Mouse (Mus musculus) midbrain, embryonic 13.5 days (tissue): ENCODE measurements around the gene Sema3f. TPM values are rescaled to one million over a fixed set of nuclear protein-coding genes. Genes with fewer than 3 reads are reported as not detected.

Experiments used
- ATAC-seq: fragments of 200-750 bp; cut with Nextera tagmentation; 2 replicates; pipeline ENCODE4 v1.8.0; 2017; ENCODE audit warnings: mild to moderate bottlenecking, moderate TSS enrichment, moderate library complexity
- H3K27ac ChIP-seq: fragments of 300-500 bp; sonication (generic); 2 replicates; pipeline ENCODE4 v1.5.1; 2015; ENCODE audit warnings: inconsistent platforms, mild to moderate bottlenecking, moderate library complexity
- H3K27me3 ChIP-seq: fragments of 300-500 bp; sonication (generic); 2 replicates; pipeline ENCODE4 v1.6.1; 2015; ENCODE audit warnings: mild to moderate bottlenecking, inconsistent platforms
- H3K36me3 ChIP-seq: fragments of 300-500 bp; sonication (generic); 2 replicates; pipeline ENCODE4 v1.6.1; 2015; ENCODE audit warnings: mild to moderate bottlenecking, inconsistent platforms
- H3K4me1 ChIP-seq: fragments of 300-500 bp; sonication (generic); replicated peaks from 2 replicates; pipeline ENCODE4 v1.6.1; 2015; ENCODE audit warnings: inconsistent platforms
- H3K4me2 ChIP-seq: fragments of 300-500 bp; sonication (generic); replicated peaks from 2 replicates; pipeline ENCODE4 v1.6.1; 2015; ENCODE audit warnings: moderate library complexity, mild to moderate bottlenecking, inconsistent platforms
- H3K4me3 ChIP-seq: fragments of 300-500 bp; sonication (generic); replicated peaks from 2 replicates; pipeline ENCODE4 v1.5.1; 2015; ENCODE audit warnings: mild to moderate bottlenecking, inconsistent platforms
- H3K9ac ChIP-seq: fragments of 300-500 bp; sonication (generic); replicated peaks from 2 replicates; pipeline ENCODE4 v1.6.1; 2015; ENCODE audit warnings: mild to moderate bottlenecking, inconsistent platforms
- H3K9me3 ChIP-seq: fragments of 300-500 bp; sonication (generic); 2 replicates; pipeline ENCODE4 v1.6.1; 2016; ENCODE audit warnings: mild to moderate bottlenecking, inconsistent platforms
- WGBS: fragments of 180-500 bp; shearing (Covaris S2); methylation state at CpG from one replicate; pipeline ENCODE4 v1.1.7; 2015; 5-methylcytosine and 5-hydroxymethylcytosine counted together
- polyA plus RNA-seq: library from polyadenylated mRNA; unstranded; fragments of >200 nt; fragmentation: Nextera tagmentation; extraction: Ambion mirVana; gene quantifications from 2 replicates; pipeline ENCODE4 v1.2.1, GENCODE M21; 2015

Sema3f gene
- polyA plus RNA-seq, 1 experiment from 2014 or later = 24.6 TPM

DNA sequence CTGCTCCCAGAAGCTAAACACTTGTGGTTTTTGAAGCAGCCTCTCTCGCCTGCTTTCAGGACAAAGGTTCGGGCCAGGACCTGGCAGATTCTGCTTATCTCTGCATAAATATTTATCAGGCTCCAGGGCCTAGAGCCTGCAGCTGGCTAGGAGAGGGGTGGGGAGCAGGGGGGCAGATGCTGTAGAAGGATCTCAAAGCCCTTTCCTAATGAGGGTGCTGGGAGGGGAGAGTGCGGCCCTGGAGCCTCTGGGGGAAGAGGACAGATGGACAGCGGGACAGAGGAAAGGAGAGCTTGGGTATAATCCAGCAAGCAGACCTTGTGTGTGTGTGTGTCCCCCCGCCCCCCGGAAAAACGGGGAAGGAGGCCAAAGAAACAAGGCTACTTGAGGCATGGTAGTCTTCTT, 24.3 kb upstream of the Sema3f start:
- 9% methylated on average over 7 of the region's 7 CpGs for WGBS
- Histone ChIP-seq H3K36me3 (peaks cover 14% of the 10 kb centered on the region), H3K4me1 (peaks cover 69% of the 10 kb centered on the region), H3K9me3 (no peaks in the 10 kb centered on the region), H3K27ac (peak overlapping the region; percentile 88), H3K9ac (peak overlapping the region; percentile 59), H3K27me3 (no peaks in the 10 kb centered on the region), H3K4me3 (no peak overlapping the region), H3K4me2 (peak overlapping the region; percentile 50; the same call in 1 of the 2 replicates)
- ATAC-seq = 0 out of 2 replicates have a peak, but pooled peaks have one; percentile 8

GRCm38 (mm10) chr9:107729709-107730108, 19.4 kb upstream of the Sema3f start:
- no peak overlapping the region for H3K4me3 ChIP-seq
- peak; percentile 57 for ATAC-seq
- H3K36me3 ChIP-seq = no peaks in the 10 kb centered on the region
- H3K27me3 ChIP-seq = no peaks in the 10 kb centered on the region
- peaks cover 61% of the 10 kb centered on the region for H3K4me1 ChIP-seq
- WGBS = 7% methylated on average over 3 of the region's 3 CpGs
- no peak overlapping the region for H3K9ac ChIP-seq
- H3K27ac ChIP-seq = peak overlapping the region; percentile 89
- peak overlapping the region; percentile 11 for H3K4me2 ChIP-seq
- H3K9me3 ChIP-seq = no peaks in the 10 kb centered on the region

DNA sequence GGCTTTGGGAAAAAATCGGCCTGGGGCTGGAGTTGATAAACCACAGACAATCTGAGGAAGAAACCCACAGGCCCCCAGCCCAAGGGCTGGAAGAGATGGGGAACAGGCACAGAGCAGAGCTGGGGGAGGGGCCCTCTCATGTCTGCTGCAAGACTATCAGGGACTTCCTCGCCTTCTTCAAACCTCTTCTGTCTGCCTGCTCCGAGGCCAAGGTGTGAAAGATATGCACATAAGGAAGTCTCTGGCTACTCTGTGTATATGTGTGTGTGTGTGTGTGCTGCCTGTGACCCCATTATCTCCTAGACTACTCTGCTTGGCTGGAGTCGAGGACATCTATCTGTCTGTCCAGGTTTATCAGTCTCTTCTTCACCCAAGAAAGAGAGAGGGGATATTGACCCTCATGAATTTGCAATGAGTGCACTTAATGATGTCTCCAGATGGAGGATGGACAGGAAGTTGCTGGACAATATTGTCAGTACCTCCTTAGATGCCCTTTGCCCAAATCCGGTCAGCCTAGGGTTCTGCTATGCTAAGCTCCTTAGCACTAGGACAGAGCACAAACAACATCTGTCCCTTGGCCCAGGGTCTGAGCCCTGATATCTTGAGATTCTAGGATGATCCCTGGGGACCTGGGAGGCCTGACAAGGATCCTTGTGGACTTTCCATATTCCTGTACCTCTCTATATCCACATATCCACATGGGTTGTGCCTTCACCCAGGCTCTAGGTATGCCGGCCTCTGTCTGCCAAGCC, 18.8 kb upstream of the Sema3f start:
- H3K4me1 ChIP-seq = peaks cover 61% of the 10 kb centered on the region
- peak overlapping the region; percentile 11; the same call in 1 of the 2 replicates for H3K4me2 ChIP-seq

GRCm38 (mm10) chr9:107727041-107727440, 16.8 kb upstream of the Sema3f start:
- Histone ChIP-seq H3K4me2 (no peak overlapping the region), H3K4me1 (peaks cover 81% of the 10 kb centered on the region), H3K9me3 (no peaks in the 10 kb centered on the region), H3K4me3 (no peak overlapping the region), H3K27ac (peak overlapping the region; percentile 68), H3K9ac (no peak overlapping the region), H3K36me3 (no peaks in the 10 kb centered on the region), H3K27me3 (no peaks in the 10 kb centered on the region)
- no peak for ATAC-seq
- WGBS = 52% methylated on average over 3 of the region's 3 CpGs

More for the DNA sequence above, 18.8 kb upstream of the Sema3f start:
- H3K9ac ChIP-seq = 0 out of 2 replicates have a peak overlapping the region, but pooled peaks have one; percentile 19
- H3K9me3 ChIP-seq = no peaks in the 10 kb centered on the region
- H3K27ac ChIP-seq = peak overlapping the region; percentile 89
- H3K4me3 ChIP-seq = no peak overlapping the region
- 69% methylated on average over 6 of the region's 6 CpGs for WGBS
- no peaks in the 10 kb centered on the region for H3K27me3 ChIP-seq
- no peaks in the 10 kb centered on the region for H3K36me3 ChIP-seq
- ATAC-seq = no peak; the same call in 1 of the 2 replicates

DNA sequence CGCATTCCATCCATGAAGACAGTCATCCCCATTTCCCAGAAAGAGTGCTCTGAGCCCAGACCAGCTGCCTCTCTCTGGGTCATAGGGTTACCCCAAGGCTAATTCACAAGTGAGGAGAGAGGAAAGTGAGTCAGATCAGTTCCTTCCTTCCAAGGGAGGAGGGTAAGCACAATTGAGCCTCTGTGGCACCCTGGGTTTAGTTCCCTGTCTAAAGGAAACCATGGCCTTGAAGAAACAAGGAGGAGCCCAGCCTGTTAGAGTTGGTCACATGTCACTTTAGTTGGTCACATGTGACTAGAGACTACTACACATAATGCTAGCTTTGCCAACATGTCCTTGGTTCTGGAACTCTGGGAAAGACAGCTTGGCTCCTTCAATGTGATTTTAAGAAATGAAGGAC, 14.5 kb upstream of the Sema3f start:
- H3K4me2 ChIP-seq = no peak overlapping the region
- H3K4me3 ChIP-seq = no peak overlapping the region
- no peaks in the 10 kb centered on the region for H3K27me3 ChIP-seq
- H3K4me1 ChIP-seq = peaks cover 63% of the 10 kb centered on the region
- H3K9ac ChIP-seq = no peak overlapping the region
- H3K27ac ChIP-seq = no peak overlapping the region
- no peak for ATAC-seq
- WGBS = 87% methylated on average over 1 of the region's 1 CpGs
- H3K9me3 ChIP-seq = no peaks in the 10 kb centered on the region
- H3K36me3 ChIP-seq = no peaks in the 10 kb centered on the region

- Histone ChIP-seq H3K4me1 (peaks cover 55% of the 10 kb centered on the region), H3K9me3 (no peaks in the 10 kb centered on the region)
These were observed 13.7 kb upstream of the Sema3f start for GRCm38 (mm10) chr9:107723794-107724531.

DNA sequence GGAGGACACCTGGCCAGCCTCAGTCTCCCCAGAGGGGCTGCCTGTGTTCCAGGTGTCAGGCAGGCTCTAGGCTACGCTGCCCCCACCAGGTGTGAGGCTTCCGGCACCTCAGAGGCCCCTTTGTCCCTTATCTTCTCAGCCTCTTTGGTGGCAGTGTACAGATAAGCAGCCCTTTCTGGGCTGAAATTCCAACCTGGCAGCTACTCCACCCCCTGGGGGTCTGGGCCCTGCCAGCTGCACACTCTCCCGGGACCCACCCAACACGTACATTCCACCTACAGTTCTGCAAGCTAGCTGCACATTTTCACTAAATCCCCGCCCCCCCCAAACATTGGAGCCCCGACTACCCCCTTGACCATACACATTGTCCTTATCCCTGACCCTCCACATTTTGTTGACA, 13.0 kb upstream of the Sema3f start:
- H3K27me3 ChIP-seq = no peaks in the 10 kb centered on the region
- H3K9ac ChIP-seq = peak overlapping the region; percentile 24
- peak overlapping the region; percentile 21 for H3K4me2 ChIP-seq
- peaks cover 48% of the 10 kb centered on the region for H3K4me1 ChIP-seq
- no peaks in the 10 kb centered on the region for H3K9me3 ChIP-seq
- H3K4me3 ChIP-seq = no peak overlapping the region
- H3K36me3 ChIP-seq = no peaks in the 10 kb centered on the region
- peak overlapping the region; percentile 76 for H3K27ac ChIP-seq
- peak; percentile 34; the same call in 1 of the 2 replicates for ATAC-seq
- WGBS = 16% methylated on average over 6 of the region's 6 CpGs

More at GRCm38 (mm10) chr9:107723794-107724531, 13.7 kb upstream of the Sema3f start:
- WGBS = 5% methylated on average over 11 of the region's 11 CpGs
- Histone ChIP-seq H3K9ac (peak overlapping the region; percentile 24; the same call in 1 of the 2 replicates), H3K27me3 (no peaks in the 10 kb centered on the region), H3K36me3 (no peaks in the 10 kb centered on the region), H3K4me2 (peak overlapping the region; percentile 21), H3K27ac (peak overlapping the region; percentile 76), H3K4me3 (no peak overlapping the region)
- peak; percentile 73 for ATAC-seq

- no peak for ATAC-seq
- H3K27me3 ChIP-seq = no peaks in the 10 kb centered on the region
- 83% methylated on average over 10 of the region's 10 CpGs for WGBS
- H3K9me3 ChIP-seq = no peaks in the 10 kb centered on the region
- H3K27ac ChIP-seq = no peak overlapping the region
- H3K36me3 ChIP-seq = no peaks in the 10 kb centered on the region
- H3K4me1 ChIP-seq = peaks cover 44% of the 10 kb centered on the region
- no peak overlapping the region for H3K4me3 ChIP-seq
- no peak overlapping the region for H3K9ac ChIP-seq
- H3K4me2 ChIP-seq = no peak overlapping the region
These were observed 8.7 kb upstream of the Sema3f start for GRCm38 (mm10) chr9:107718781-107719540.

- Histone ChIP-seq H3K27me3 (0 out of 2 replicates have a peak, but pooled peaks cover under 1% of the 10 kb centered on the region), H3K27ac (no peak overlapping the region), H3K4me1 (peaks cover 24% of the 10 kb centered on the region), H3K4me3 (no peak overlapping the region), H3K36me3 (no peaks in the 10 kb centered on the region), H3K9ac (no peak overlapping the region), H3K4me2 (no peak overlapping the region), H3K9me3 (no peaks in the 10 kb centered on the region)
- 30% methylated on average over 6 of the region's 6 CpGs for WGBS
- ATAC-seq = no peak
These were observed 6.7 kb upstream of the Sema3f start for GRCm38 (mm10) chr9:107716951-107717350.

GRCm38 (mm10) chr9:107715632-107716031, 5.4 kb upstream of the Sema3f start:
- no peak overlapping the region for H3K9ac ChIP-seq
- no peak overlapping the region for H3K4me3 ChIP-seq
- peaks cover 24% of the 10 kb centered on the region for H3K4me1 ChIP-seq
- 76% methylated on average over 2 of the region's 2 CpGs for WGBS
- ATAC-seq = no peak
- H3K36me3 ChIP-seq = no peaks in the 10 kb centered on the region
- no peaks in the 10 kb centered on the region for H3K9me3 ChIP-seq
- no peak overlapping the region for H3K27ac ChIP-seq
- H3K4me2 ChIP-seq = no peak overlapping the region
- H3K27me3 ChIP-seq = 0 out of 2 replicates have a peak, but pooled peaks cover 6% of the 10 kb centered on the region

DNA sequence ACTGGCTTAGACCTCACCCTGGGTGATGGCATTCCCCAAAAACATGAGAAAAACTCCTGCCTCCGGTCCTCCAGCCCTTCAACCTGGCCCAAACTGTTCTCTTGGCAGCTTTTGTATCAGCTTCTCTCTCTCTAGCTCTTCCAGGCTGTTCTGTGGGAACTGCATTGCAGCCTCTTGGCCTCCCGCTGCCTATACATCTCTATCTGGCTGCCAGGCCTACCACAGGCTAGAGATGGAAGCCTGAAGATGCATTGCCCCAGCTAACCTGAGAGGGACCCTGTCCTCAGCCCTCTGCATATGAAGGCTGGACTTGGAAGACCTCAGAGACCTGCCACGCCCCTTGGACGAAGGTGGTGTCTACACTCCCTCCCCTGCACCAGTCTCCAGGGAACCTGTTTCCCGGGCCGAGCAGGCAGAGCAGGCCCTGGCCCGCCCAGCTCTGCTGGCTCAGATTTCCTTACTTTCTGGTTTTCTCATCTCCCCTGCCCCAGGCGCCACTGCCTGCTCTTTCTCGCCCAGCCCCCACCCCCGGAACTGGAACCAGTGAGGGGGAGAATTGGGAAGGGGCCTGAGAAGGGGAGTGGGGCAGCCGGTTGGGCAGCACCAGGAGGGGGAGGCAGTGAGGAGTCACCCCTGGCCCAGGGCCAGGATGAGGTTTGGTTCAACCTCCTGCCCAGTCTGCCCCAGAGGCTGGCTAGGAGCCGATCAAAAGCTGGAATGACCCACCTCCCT, 4.1 kb upstream of the Sema3f start:
- H3K9ac ChIP-seq = no peak overlapping the region
- ATAC-seq = no peak
- H3K27me3 ChIP-seq = 0 out of 2 replicates have a peak, but pooled peaks cover 6% of the 10 kb centered on the region
- no peaks in the 10 kb centered on the region for H3K36me3 ChIP-seq
- H3K27ac ChIP-seq = no peak overlapping the region
- no peak overlapping the region for H3K4me2 ChIP-seq
- WGBS = 19% methylated on average over 12 of the region's 12 CpGs
- H3K4me3 ChIP-seq = no peak overlapping the region
- H3K4me1 ChIP-seq = peaks cover 31% of the 10 kb centered on the region
- no peaks in the 10 kb centered on the region for H3K9me3 ChIP-seq
